Mouse (Mus musculus): Measurements from ENCODE around the gene H60b. TPM values are rescaled to one million over a fixed set of nuclear protein-coding genes. Genes with fewer than 3 reads are reported as not detected.
"Not testable (repeated sequence)": the region's sequence is repeated elsewhere in the genome, so short reads cannot be mapped to it uniquely, and the experiment has no call there.

H60b gene
- 0.86 and 1.3 TPM in 2 replicates for total RNA-seq (2017)

GRCm38 (mm10) chr10:22158310-22158999 lies at the start of gene H60b, which contains the start of gene Raet1e:
TSS of gene H60b (plus strand) at chr10:22158586.
TSS of gene Raet1e (plus strand) at chr10:22158569.
- ATAC-seq (ENCODE audit: extremely low read depth, insufficient number of reproducible peaks, low FRiP score, poor library complexity, severe bottlenecking) = peak; percentile 47; the same call in 1 of the 2 replicates

GRCm38 (mm10) chr10:22140665-22141280 lies 17.6 kb upstream of the H60b start:
- no peak for ATAC-seq (ENCODE audit: extremely low read depth, insufficient number of reproducible peaks, low FRiP score, poor library complexity, severe bottlenecking)

- ATAC-seq (ENCODE audit: extremely low read depth, insufficient number of reproducible peaks, low FRiP score, poor library complexity, severe bottlenecking) = not testable (repeated sequence)
These were observed 16.2 kb upstream of the H60b start for GRCm38 (mm10) chr10:22142194-22142593.

- no peak for ATAC-seq (ENCODE audit: extremely low read depth, insufficient number of reproducible peaks, low FRiP score, poor library complexity, severe bottlenecking)
These were observed 15.5 kb upstream of the H60b start for GRCm38 (mm10) chr10:22142926-22143325.

- ATAC-seq (ENCODE audit: extremely low read depth, insufficient number of reproducible peaks, low FRiP score, poor library complexity, severe bottlenecking) = peak; percentile 85
These were observed 9.8 kb upstream of the H60b start for GRCm38 (mm10) chr10:22148441-22149072.

- ATAC-seq (ENCODE audit: extremely low read depth, insufficient number of reproducible peaks, low FRiP score, poor library complexity, severe bottlenecking) = no peak
These were observed 9.2 kb upstream of the H60b start, which contains the start of gene E030030I06Rik for GRCm38 (mm10) chr10:22149073-22149690. TSS of gene E030030I06Rik (minus strand) at chr10:22149270.

GRCm38 (mm10) chr10:22149691-22150465 lies 8.5 kb upstream of the H60b start:
- no peak for ATAC-seq (ENCODE audit: extremely low read depth, insufficient number of reproducible peaks, low FRiP score, poor library complexity, severe bottlenecking)

- no peak for ATAC-seq (ENCODE audit: extremely low read depth, insufficient number of reproducible peaks, low FRiP score, poor library complexity, severe bottlenecking)
These were observed 7.8 kb upstream of the H60b start for GRCm38 (mm10) chr10:22150593-22150992.

GRCm38 (mm10) chr10:22151056-22151862 lies 7.1 kb upstream of the H60b start:
- peak; percentile 7; the same call in 1 of the 2 replicates for ATAC-seq (ENCODE audit: extremely low read depth, insufficient number of reproducible peaks, low FRiP score, poor library complexity, severe bottlenecking)

GRCm38 (mm10) chr10:22151863-22152640 lies 6.3 kb upstream of the H60b start:
- not testable (repeated sequence) for ATAC-seq (ENCODE audit: extremely low read depth, insufficient number of reproducible peaks, low FRiP score, poor library complexity, severe bottlenecking)

- not testable (repeated sequence) for ATAC-seq (ENCODE audit: extremely low read depth, insufficient number of reproducible peaks, low FRiP score, poor library complexity, severe bottlenecking)
These were observed 5.2 kb upstream of the H60b start for GRCm38 (mm10) chr10:22153147-22153690.

- not testable (repeated sequence) for ATAC-seq (ENCODE audit: extremely low read depth, insufficient number of reproducible peaks, low FRiP score, poor library complexity, severe bottlenecking)
These were observed 4.3 kb upstream of the H60b start for GRCm38 (mm10) chr10:22154127-22154526.

- ATAC-seq (ENCODE audit: extremely low read depth, insufficient number of reproducible peaks, low FRiP score, poor library complexity, severe bottlenecking) = no peak
These were observed 3.3 kb upstream of the H60b start for GRCm38 (mm10) chr10:22154871-22155799.

GRCm38 (mm10) chr10:22159131-22159561 lies 760 bp downstream of the H60b start:
- no peak for ATAC-seq (ENCODE audit: extremely low read depth, insufficient number of reproducible peaks, low FRiP score, poor library complexity, severe bottlenecking)

- no peak for ATAC-seq (ENCODE audit: extremely low read depth, insufficient number of reproducible peaks, low FRiP score, poor library complexity, severe bottlenecking)
These were observed 1.3 kb downstream of the H60b start for GRCm38 (mm10) chr10:22159581-22160140.

GRCm38 (mm10) chr10:22163279-22163678 lies 4.9 kb downstream of the H60b start:
- ATAC-seq (ENCODE audit: extremely low read depth, insufficient number of reproducible peaks, low FRiP score, poor library complexity, severe bottlenecking) = not testable (repeated sequence)

Measured in neutrophil, adult 5-6 weeks (primary cell).